Mouse (Mus musculus) intestine, embryonic 15.5 days (tissue): ENCODE results near the gene Armh1. TPM values are rescaled to one million over a fixed set of nuclear protein-coding genes. Genes with fewer than 3 reads are reported as not detected.
"Not testable (repeated sequence)": the region's sequence is repeated elsewhere in the genome, so short reads cannot be mapped to it uniquely, and the experiment has no call there.

Source experiments
- ATAC-seq: fragments of 200-750 bp; cut with Nextera tagmentation; 2 replicates; pipeline ENCODE4 v1.8.0; 2017; ENCODE audit warnings: moderate TSS enrichment, moderate library complexity
- H3K27ac ChIP-seq: fragments of 300-500 bp; sonication (generic); 2 replicates; pipeline ENCODE4 v1.5.1; 2015; ENCODE audit warnings: mild to moderate bottlenecking, inconsistent platforms
- H3K27me3 ChIP-seq: fragments of 300-500 bp; sonication (generic); replicated peaks from 2 replicates; pipeline ENCODE4 v1.6.1; 2015; ENCODE audit warnings: inconsistent platforms
- H3K36me3 ChIP-seq: fragments of 300-500 bp; sonication (generic); 2 replicates; pipeline ENCODE4 v1.6.1; 2015; ENCODE audit warnings: inconsistent platforms
- H3K4me1 ChIP-seq: fragments of 300-500 bp; sonication (generic); replicated peaks from 2 replicates; pipeline ENCODE4 v1.6.1; 2015; ENCODE audit warnings: inconsistent platforms
- H3K4me2 ChIP-seq: fragments of 300-500 bp; sonication (generic); replicated peaks from 2 replicates; pipeline ENCODE4 v1.6.1; 2015; ENCODE audit warnings: mild to moderate bottlenecking, inconsistent platforms
- H3K4me3 ChIP-seq: fragments of 300-500 bp; sonication (generic); replicated peaks from 2 replicates; pipeline ENCODE4 v1.5.1; 2015; ENCODE audit warnings: inconsistent platforms
- H3K9ac ChIP-seq: fragments of 300-500 bp; sonication (generic); 2 replicates; pipeline ENCODE4 v1.6.1; 2015; ENCODE audit warnings: inconsistent platforms
- H3K9me3 ChIP-seq: fragments of 300-500 bp; sonication (generic); 2 replicates; pipeline ENCODE4 v1.6.1; 2016; ENCODE audit warnings: inconsistent platforms
- WGBS: fragments of 180-500 bp; shearing (Covaris S2); methylation state at CpG from one replicate; pipeline ENCODE4 v1.1.7; 2015; 5-methylcytosine and 5-hydroxymethylcytosine counted together
- polyA plus RNA-seq: library from polyadenylated mRNA; unstranded; fragments of >200 nt; fragmentation: Nextera tagmentation; extraction: Ambion mirVana; gene quantifications from 2 replicates; pipeline ENCODE4 v1.2.1, GENCODE M21; 2015

Armh1 gene
- polyA plus RNA-seq, 1 experiment from 2014 or later: 0.19 TPM

GRCm38 (mm10) chr4:117262101-117262913, 10.4 kb upstream of the Armh1 start:
- Histone ChIP-seq H3K27ac (no peak overlapping the region), H3K4me2 (no peak overlapping the region), H3K36me3 (no peaks in the 10 kb centered on the region), H3K4me1 (0 out of 2 replicates have a peak, but pooled peaks cover 2% of the 10 kb centered on the region), H3K9me3 (no peaks in the 10 kb centered on the region), H3K27me3 (no peaks in the 10 kb centered on the region), H3K4me3 (no peak overlapping the region), H3K9ac (no peak overlapping the region)
- ATAC-seq: no peak
- 48% methylated on average over 13 of the region's 13 CpGs for WGBS

DNA sequence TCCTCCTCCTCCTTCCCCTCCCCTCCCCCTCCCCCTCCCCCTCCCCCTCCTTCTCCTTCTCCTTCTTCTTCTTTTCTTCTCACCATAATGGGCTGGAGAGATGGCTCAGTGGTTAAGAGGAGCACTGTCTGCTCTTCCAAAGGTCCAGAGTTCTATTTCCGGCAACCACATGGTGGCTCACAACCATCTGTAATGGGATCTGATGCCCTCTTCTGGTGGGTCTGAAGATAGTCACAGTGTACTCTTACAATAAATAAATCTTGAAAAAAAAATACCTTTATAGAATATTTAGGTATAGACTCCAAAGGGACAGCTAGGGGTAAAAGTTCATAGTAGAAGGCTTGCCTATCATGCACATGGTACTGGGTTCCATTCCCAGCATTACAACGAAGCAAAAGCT, 9.3 kb upstream of the Armh1 start:
- no peaks in the 10 kb centered on the region for H3K36me3 ChIP-seq
- no peaks in the 10 kb centered on the region for H3K27me3 ChIP-seq
- 80% methylated on average over 2 of the region's 2 CpGs for WGBS
- H3K4me2 ChIP-seq: no peak overlapping the region
- H3K27ac ChIP-seq: no peak overlapping the region
- no peak overlapping the region for H3K9ac ChIP-seq
- H3K4me3 ChIP-seq: no peak overlapping the region
- H3K4me1 ChIP-seq: 0 out of 2 replicates have a peak, but pooled peaks cover 2% of the 10 kb centered on the region
- no peaks in the 10 kb centered on the region for H3K9me3 ChIP-seq
- no peak for ATAC-seq

DNA sequence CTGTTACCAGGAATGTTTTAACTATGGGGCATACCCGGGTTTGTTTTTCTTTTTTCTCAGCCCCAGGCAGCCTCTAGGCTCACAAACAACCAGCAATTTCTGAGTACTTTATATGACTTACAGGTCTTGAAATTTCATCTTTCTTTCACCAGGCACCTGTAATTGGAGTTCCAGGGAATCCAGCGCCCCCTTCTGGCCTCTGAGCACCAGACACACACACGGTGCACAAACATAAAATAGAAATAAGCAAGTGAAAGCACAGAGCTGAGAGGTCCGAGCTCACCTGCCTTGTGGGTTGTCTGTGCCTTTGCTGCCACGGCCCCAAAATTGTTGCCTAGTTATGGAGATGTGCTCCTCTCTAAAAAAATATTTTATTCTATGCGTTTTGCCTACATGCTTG, 8.0 kb upstream of the Armh1 start:
- 77% methylated on average over 6 of the region's 6 CpGs for WGBS
- not testable (repeated sequence) for H3K9ac ChIP-seq, H3K27me3 ChIP-seq, H3K4me3 ChIP-seq, H3K4me1 ChIP-seq, ATAC-seq, H3K4me2 ChIP-seq, H3K27ac ChIP-seq, H3K9me3 ChIP-seq, H3K36me3 ChIP-seq

GRCm38 (mm10) chr4:117254672-117255071, 2.7 kb upstream of the Armh1 start:
- Histone ChIP-seq H3K9me3 (no peaks in the 10 kb centered on the region), H3K27ac (no peak overlapping the region)
- no peak for ATAC-seq

GRCm38 (mm10) chr4:117254017-117254627, 2.2 kb upstream of the Armh1 start:
- H3K9me3 ChIP-seq: no peaks in the 10 kb centered on the region
- 47% methylated on average over 5 of the region's 5 CpGs for WGBS
- H3K9ac ChIP-seq: no peak overlapping the region
- H3K4me1 ChIP-seq: peaks cover 11% of the 10 kb centered on the region; the same call in 1 of the 2 replicates
- no peak overlapping the region for H3K4me2 ChIP-seq
- no peaks in the 10 kb centered on the region for H3K27me3 ChIP-seq
- H3K36me3 ChIP-seq: no peaks in the 10 kb centered on the region
- no peak overlapping the region for H3K4me3 ChIP-seq
- no peak overlapping the region for H3K27ac ChIP-seq
- no peak for ATAC-seq

More at GRCm38 (mm10) chr4:117254672-117255071, 2.7 kb upstream of the Armh1 start:
- H3K27me3 ChIP-seq: no peaks in the 10 kb centered on the region
- no peak overlapping the region for H3K4me2 ChIP-seq
- WGBS: 67% methylated on average over 6 of the region's 6 CpGs
- H3K36me3 ChIP-seq: no peaks in the 10 kb centered on the region
- 0 out of 2 replicates have a peak overlapping the region, but pooled peaks have one; percentile 9 for H3K9ac ChIP-seq
- H3K4me1 ChIP-seq: peaks cover 11% of the 10 kb centered on the region; the same call in 1 of the 2 replicates
- no peak overlapping the region for H3K4me3 ChIP-seq

DNA sequence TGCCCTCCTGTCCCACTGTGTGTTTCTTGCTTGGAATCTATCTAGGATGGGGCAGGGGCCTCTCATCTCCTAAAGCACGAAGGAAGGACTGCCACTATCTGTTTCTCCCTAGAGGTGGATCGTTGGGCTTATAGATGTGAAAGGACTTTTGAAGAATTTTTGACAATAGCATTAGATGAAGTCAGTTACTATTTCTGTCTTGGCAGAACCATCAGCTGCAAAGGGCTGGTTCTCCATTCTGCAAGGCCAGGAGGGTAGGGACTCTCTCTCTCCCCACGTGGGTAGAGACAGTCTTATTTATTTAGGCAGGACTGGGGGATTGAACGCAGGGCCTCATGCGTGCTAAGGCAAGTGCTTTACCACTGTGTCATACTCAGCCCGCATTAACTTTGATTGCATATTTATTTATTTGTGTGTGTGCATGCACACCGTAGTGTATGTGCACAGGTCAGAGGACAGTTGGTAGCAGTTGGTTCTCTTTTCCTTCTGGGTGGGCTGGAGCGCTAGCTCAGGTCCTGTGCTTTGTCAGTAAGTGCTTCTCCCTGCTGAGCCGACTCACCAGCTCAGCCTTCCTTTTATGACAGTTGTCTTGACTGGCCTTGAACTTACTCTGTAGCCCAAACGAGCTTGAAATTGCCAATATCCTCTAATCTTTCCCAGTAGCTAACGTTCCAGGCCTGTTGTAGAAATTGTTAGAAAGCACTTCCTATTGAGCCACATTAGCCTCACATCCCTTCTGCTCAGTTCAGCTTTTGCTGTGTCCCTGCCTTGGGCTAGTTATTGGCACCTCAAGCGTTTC, 1.5 kb upstream of the Armh1 start:
- H3K9ac ChIP-seq: no peak overlapping the region
- H3K4me2 ChIP-seq: no peak overlapping the region
- H3K27me3 ChIP-seq: no peaks in the 10 kb centered on the region
- H3K4me1 ChIP-seq: peaks cover 11% of the 10 kb centered on the region; the same call in 1 of the 2 replicates
- H3K27ac ChIP-seq: no peak overlapping the region
- WGBS: 54% methylated on average over 12 of the region's 12 CpGs
- H3K4me3 ChIP-seq: no peak overlapping the region
- ATAC-seq: no peak
- no peaks in the 10 kb centered on the region for H3K9me3 ChIP-seq
- H3K36me3 ChIP-seq: no peaks in the 10 kb centered on the region

GRCm38 (mm10) chr4:117252755-117253154, 830 bp upstream of the Armh1 start:
- H3K4me2 ChIP-seq: peak overlapping the region; percentile 83; the same call in 1 of the 2 replicates
- no peaks in the 10 kb centered on the region for H3K36me3 ChIP-seq
- no peak overlapping the region for H3K4me3 ChIP-seq
- no peak overlapping the region for H3K9ac ChIP-seq
- H3K4me1 ChIP-seq: peaks cover 11% of the 10 kb centered on the region; the same call in 1 of the 2 replicates
- H3K9me3 ChIP-seq: no peaks in the 10 kb centered on the region
- 0 out of 2 replicates have a peak overlapping the region, but pooled peaks have one; percentile 74 for H3K27ac ChIP-seq
- H3K27me3 ChIP-seq: no peaks in the 10 kb centered on the region
- ATAC-seq: no peak
- WGBS: 88% methylated on average over 5 of the region's 5 CpGs

DNA sequence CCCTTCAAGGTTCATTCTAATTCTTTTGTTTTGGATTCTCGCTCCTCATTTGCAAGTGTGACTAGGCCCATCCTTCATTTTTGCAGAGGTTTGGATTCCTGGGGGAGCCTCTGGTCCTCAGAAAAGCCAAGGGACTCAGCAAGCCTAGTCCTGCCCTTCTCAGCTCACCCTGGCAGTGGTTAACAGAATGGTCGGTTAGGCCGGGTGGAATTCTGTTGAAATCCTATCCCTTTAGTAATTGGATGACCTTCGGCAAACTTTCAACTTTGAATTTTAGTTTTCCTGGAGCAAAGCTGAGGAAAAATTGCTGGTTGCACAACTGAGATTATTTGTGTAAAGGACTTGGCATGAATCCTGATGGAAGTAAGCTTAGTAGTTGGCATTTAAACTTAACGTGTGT, 426 bp upstream of the Armh1 start:
- no peaks in the 10 kb centered on the region for H3K9me3 ChIP-seq
- H3K27me3 ChIP-seq: no peaks in the 10 kb centered on the region
- peak overlapping the region; percentile 74 for H3K4me3 ChIP-seq
- peak overlapping the region; percentile 68 for H3K9ac ChIP-seq
- peak overlapping the region; percentile 83 for H3K4me2 ChIP-seq
- WGBS: 18% methylated on average over 5 of the region's 5 CpGs
- H3K27ac ChIP-seq: peak overlapping the region; percentile 74; the same call in 1 of the 2 replicates
- peak; percentile 27 for ATAC-seq
- H3K4me1 ChIP-seq: peaks cover 11% of the 10 kb centered on the region; the same call in 1 of the 2 replicates
- no peaks in the 10 kb centered on the region for H3K36me3 ChIP-seq

- 83% methylated on average over 1 of the region's 1 CpGs for WGBS
- H3K4me3 ChIP-seq: no peak overlapping the region
Measured at GRCm38 (mm10) chr4:117250982-117251381, 943 bp downstream of the Armh1 start.

GRCm38 (mm10) chr4:117240867-117241266, 11.1 kb downstream of the Armh1 start:
- WGBS: 75% methylated on average over 6 of the region's 6 CpGs
- H3K9me3 ChIP-seq: no peaks in the 10 kb centered on the region
- H3K27me3 ChIP-seq: no peaks in the 10 kb centered on the region
- no peak overlapping the region for H3K4me3 ChIP-seq
- H3K4me2 ChIP-seq: no peak overlapping the region
- 0 out of 2 replicates have a peak, but pooled peaks cover 5% of the 10 kb centered on the region for H3K4me1 ChIP-seq
- no peaks in the 10 kb centered on the region for H3K36me3 ChIP-seq
- ATAC-seq: no peak
- no peak overlapping the region for H3K9ac ChIP-seq
- H3K27ac ChIP-seq: no peak overlapping the region

More at GRCm38 (mm10) chr4:117250982-117251381, 943 bp downstream of the Armh1 start:
- Histone ChIP-seq H3K4me2 (peak overlapping the region; percentile 83), H3K36me3 (no peaks in the 10 kb centered on the region), H3K9me3 (no peaks in the 10 kb centered on the region), H3K9ac (no peak overlapping the region), H3K27ac (no peak overlapping the region), H3K4me1 (peaks cover 11% of the 10 kb centered on the region; the same call in 1 of the 2 replicates), H3K27me3 (no peaks in the 10 kb centered on the region)
- no peak for ATAC-seq

- Histone ChIP-seq H3K36me3 (no peaks in the 10 kb centered on the region), H3K27ac (no peak overlapping the region), H3K9ac (no peak overlapping the region), H3K9me3 (no peaks in the 10 kb centered on the region), H3K4me1 (0 out of 2 replicates have a peak, but pooled peaks cover 5% of the 10 kb centered on the region), H3K4me3 (no peak overlapping the region), H3K27me3 (no peaks in the 10 kb centered on the region), H3K4me2 (no peak overlapping the region)
- ATAC-seq: no peak
- 35% methylated on average over 2 of the region's 2 CpGs for WGBS
Measured at GRCm38 (mm10) chr4:117239153-117239552, 12.8 kb downstream of the Armh1 start.

- WGBS: 55% methylated on average over 4 of the region's 4 CpGs
- H3K36me3 ChIP-seq: no peaks in the 10 kb centered on the region
- ATAC-seq: no peak
- H3K9me3 ChIP-seq: no peaks in the 10 kb centered on the region
- H3K27ac ChIP-seq: no peak overlapping the region
- 0 out of 2 replicates have a peak, but pooled peaks cover 3% of the 10 kb centered on the region for H3K4me1 ChIP-seq
- H3K4me2 ChIP-seq: no peak overlapping the region
- H3K27me3 ChIP-seq: no peaks in the 10 kb centered on the region
- no peak overlapping the region for H3K9ac ChIP-seq
- H3K4me3 ChIP-seq: no peak overlapping the region
Measured at GRCm38 (mm10) chr4:117235822-117236221, 16.1 kb downstream of the Armh1 start.
